Mouse (Mus musculus) inflammation-experienced regulatory T-cells (primary cell): ENCODE measurements around the gene Abi3. TPM values are rescaled to one million over a fixed set of nuclear protein-coding genes. Genes with fewer than 3 reads are reported as not detected.

Experiments used
- polyA plus RNA-seq, 2 experiments: library from polyadenylated mRNA; unstranded; fragments of 100-300 nt; shearing (Covaris generic); gene quantifications; one replicate each; pipeline ENCODE4 v1.2.1; 2017

Gene Abi3
- polyA plus RNA-seq = 10 to 100 TPM; 52.3 to 53.0 TPM

GRCm38 (mm10) chr11:95842074-95842681, at the start of gene Abi3:
Abi3 (minus strand) TSS chr11:95842476.

DNA sequence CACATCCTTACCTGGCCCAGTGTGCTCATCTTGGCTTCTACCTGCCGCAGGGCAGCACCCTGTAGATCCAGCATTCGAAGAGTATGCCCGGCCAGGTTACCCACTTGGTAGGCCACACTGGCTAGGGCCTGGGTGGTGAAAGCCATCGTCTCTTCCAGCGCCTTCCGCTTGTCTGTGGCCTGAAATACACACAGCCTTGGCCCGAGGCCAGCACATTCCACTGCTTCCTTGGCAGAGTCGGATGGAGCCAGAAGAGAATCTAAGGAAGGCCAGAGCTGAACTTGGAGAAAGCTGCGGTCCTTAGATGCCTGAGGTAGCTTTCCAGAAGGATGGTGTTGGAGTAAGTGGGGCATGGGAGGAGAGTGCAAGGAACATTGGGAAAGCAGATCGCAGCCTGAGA, 5.2 kb downstream of the Abi3 start, which contains the start of gene Gngt2:
Gngt2 (plus strand) TSS at position 158 of the 400 bp plus-strand sequence.

DNA sequence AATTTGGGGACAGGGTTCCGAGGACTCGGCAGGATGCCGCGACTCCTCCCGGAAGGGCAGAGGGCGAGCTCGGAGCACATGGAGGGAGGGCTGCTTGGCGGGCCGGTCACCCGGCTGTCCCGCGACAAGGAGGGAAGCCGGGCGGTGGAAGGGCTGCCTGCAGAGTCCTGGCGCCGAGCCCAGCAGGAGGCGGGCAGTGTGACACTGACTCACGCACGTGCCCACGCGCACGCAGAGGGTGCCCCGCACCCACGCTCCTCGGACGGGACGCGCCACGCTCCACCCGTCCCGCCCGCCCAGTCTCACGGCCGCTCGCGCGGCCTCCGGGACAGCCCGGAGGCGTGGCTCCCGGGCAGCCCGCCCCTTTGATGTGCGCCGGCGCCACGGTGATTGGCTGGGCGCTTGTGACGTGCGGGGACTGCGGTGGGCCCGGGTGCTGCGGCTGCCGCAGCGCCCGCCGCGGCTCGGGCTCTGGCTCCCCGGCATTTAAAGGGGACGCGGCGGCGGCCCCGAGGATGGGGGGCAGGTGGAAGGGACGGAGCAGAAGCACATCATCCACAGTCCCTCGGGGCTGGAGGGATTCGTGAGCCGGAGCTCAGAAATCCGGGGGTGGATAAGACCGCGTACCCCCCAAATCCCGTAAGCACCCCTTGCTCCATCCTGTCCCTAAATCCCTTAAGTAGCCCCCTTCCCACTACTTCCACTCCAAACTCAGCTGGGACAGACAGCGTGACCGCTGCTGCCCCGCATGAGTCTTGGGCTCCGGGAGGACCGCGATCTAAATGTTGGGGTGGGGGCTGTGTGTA, 18.0 kb downstream of the Abi3 start, which contains the start of gene Phospho1:
Phospho1 (plus strand) TSS at position 429 of the 806 bp plus-strand sequence.

Other genes with a start within 250 kb of the Abi3 start
- 10 to 100 TPM; 66.5 to 68.5 TPM for gene Phb, start 175.5 kb downstream of the Abi3 start, polyA plus RNA-seq
- 10 to 100 TPM; 11.4 to 22.0 TPM for gene Zfp652, start 129.8 kb downstream of the Abi3 start, polyA plus RNA-seq
- gene B130006D01Rik, start 118.9 kb downstream of the Abi3 start, polyA plus RNA-seq = 1 to 10 TPM; 1.2 to 1.3 TPM
- gene Phospho1, start 18.0 kb downstream of the Abi3 start, polyA plus RNA-seq = not detected
- gene Gngt2, start 5.3 kb downstream of the Abi3 start, polyA plus RNA-seq = 10 to 100 TPM; 29.6 to 32.0 TPM
- gene B4galnt2, start 72.4 kb upstream of the Abi3 start, polyA plus RNA-seq = under 1 TPM in 1 of 2 experiments, not detected in 1; 0.14 TPM
- 1 to 10 TPM in 1 of 2 experiments, under 1 TPM in 1; 0.12 to 1.4 TPM for gene Igf2bp1, start 163.5 kb upstream of the Abi3 start, polyA plus RNA-seq
- gene Gip, start 182.1 kb upstream of the Abi3 start, polyA plus RNA-seq = not detected
- gene Snf8, start 192.4 kb upstream of the Abi3 start, polyA plus RNA-seq = 10 to 100 TPM; 82.6 to 87.8 TPM
- 10 to 100 TPM; 42.9 to 43.9 TPM for gene Ube2z, start 222.9 kb upstream of the Abi3 start, polyA plus RNA-seq
- 100 to 1,000 TPM; 302 to 318 TPM for gene Atp5g1, start 233.2 kb upstream of the Abi3 start, polyA plus RNA-seq